Mouse (Mus musculus): ENCODE measurements at regions not wholly inside any gene's neighbourhood (a gene's known extent, or its start where the extent isn't known, plus 50 kb on each side); places are given as distances from the start of the nearest gene placed in this dataset.

DNA sequence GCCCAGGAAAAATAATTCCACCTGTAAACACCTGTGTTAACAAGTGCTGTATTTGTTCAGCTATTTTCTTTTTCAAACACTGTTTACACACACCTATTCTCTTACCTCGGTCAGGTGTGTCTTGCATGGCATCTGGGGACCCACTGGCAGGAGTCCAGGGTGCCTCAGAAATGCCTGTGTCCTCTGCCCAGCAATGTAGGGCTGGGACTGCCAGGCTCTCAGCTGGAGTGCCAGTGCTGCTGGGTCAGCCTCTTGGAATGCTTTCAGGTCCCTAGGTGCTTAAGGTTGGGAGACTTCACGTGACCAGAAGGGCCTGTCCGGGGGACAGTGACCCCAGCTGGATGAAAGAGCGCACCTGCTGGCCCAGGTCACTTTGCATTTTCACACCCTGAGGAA is 112.4 kb upstream of the Id2 start:
- TF ChIP-seq MEF2A (IDR thresholded peaks at IDR 0.05; ENCODE audit: borderline replicate concordance, low read depth, low read length) (no peak), CTCF (conservative IDR thresholded peaks at IDR 0.05 in 1 of 2, IDR thresholded peaks at IDR 0.05 in 1 of 2; ENCODE audit: low read depth in 2 of 2, low read length in 2 of 2) (no peak), RCOR1 (conservative IDR thresholded peaks at IDR 0.05; ENCODE audit: low read depth, low read length) (0 out of 2 replicates have a peak, but pooled peaks have one; percentile 5)
